Mouse (Mus musculus) cerebellum, adult (tissue): ENCODE measurements around the gene Moap1.
A peak's percentile ranks its signal among the peaks of the same experiment; 100 is the strongest.

ENCODE experiments used
- ATAC-seq: cut with Nextera tagmentation; 2 replicates; pipeline ENCODE4 v1.9.2; 2017; ENCODE audit warnings: mild to moderate bottlenecking, moderate library complexity, mixed read lengths; ENCODE audit not compliant: insufficient number of reproducible peaks, low FRiP score, low TSS enrichment

Moap1 gene

DNA sequence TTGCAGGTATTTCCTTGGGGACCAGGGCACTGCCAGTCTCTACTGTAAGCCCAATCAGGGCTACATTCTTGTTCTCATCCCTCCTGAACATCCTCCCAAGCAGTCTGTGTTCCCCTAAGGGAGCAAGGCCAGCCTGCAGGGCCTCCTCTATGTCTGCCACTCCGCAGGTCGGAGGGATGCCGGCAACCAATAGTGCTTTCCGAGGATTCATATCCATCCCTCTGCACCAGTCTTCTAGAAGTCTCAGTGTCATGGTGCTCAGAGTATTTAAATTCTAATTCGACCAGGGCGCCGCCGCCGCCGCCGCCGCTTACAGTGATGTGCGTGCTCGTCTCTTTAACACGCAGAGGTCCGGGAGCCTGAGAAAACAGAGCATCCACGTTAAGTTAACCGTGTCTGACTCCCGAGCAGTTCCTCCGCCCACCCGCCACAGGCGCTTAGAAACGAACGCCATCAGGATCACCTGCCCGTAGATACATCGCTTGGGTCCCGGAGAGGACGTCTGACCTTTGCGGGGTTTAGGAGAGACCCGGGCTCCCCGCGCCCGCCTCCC, 349 bp downstream of the Moap1 start:
- peak; percentile 65 for ATAC-seq

- ATAC-seq, result no peak
Measured at GRCm38 (mm10) chr12:102742056-102742455, 1.4 kb downstream of the Moap1 start.

- ATAC-seq, result no peak
Measured at GRCm38 (mm10) chr12:102740285-102740684, 3.2 kb downstream of the Moap1 start.

DNA sequence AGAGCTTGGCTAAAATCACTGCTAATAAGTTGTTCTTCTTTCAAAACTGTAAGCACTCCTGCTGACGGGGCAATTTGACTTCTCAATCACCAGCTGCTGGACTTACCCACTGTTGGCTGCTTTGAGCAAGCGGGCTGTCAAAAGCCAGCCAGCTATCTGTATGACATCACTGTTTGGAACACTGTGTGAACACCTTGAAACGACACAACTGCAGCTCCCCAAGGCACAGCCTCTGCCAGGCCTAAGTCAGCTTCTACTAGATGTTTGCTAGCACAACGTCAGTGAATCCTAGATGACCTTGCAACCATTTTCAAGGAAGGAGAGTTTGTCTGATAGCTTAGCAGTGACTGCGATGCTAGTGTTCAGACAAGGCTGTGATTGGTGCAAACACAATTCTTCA, 4.4 kb downstream of the Moap1 start:
- no peak for ATAC-seq

DNA sequence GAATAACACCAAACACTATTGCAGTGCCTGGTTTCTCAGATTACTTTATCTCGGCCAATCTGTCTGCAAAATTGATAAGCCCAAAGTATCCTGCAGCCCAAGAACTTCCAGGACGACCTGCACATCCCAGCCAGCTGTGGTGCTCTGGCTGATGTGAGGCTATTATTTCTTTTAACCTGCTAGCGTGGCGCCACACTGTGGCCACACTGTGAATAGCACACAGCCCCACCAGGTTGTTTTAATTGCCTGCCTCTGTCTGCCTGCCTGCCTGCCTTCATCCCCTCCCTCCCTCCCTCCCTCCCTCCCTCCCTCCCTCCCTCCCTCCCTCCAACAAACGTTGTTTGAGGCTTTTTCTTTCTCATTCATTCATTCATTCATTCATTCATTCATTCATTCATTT, 10.1 kb downstream of the Moap1 start:
- no peak for ATAC-seq

DNA sequence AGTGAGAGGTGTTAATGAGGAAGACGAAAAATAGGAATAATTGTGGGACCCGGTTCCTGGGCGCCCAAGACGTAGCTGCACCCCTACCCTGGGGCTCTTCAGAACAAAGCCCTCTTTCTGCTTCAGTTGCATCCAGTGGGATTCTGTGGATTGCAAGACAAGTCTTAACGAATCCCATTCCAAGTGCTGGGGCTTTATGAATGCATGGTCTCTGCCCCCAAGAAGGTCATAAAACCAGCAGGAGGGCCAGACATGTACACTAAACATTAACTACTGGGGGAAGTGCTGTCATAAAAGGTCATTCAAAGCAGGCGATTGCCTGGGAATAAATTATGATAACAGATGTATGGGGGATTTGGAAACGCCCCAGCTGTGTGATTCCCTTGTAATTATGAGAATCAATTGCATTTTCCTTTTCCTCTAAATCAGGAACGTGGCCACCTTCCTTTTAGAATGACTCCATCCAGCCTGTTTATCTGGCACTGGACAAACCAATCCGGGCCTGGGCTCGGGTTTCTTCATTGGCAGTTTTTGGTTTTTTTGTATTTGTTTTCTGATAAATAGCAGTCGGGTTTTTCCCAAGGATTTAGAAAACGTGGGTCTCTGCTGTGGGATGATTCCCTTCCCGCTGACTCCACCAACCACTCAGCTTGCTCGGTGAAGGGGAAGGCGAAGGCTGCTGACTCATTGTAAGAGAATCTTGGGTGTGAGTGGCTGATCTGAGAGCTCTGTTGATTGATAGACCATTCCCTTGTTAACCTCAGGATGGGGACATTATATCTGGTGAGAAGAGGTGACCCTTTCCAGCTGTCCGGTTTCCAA, 12.5 kb downstream of the Moap1 start:
- ATAC-seq, result no peak

DNA sequence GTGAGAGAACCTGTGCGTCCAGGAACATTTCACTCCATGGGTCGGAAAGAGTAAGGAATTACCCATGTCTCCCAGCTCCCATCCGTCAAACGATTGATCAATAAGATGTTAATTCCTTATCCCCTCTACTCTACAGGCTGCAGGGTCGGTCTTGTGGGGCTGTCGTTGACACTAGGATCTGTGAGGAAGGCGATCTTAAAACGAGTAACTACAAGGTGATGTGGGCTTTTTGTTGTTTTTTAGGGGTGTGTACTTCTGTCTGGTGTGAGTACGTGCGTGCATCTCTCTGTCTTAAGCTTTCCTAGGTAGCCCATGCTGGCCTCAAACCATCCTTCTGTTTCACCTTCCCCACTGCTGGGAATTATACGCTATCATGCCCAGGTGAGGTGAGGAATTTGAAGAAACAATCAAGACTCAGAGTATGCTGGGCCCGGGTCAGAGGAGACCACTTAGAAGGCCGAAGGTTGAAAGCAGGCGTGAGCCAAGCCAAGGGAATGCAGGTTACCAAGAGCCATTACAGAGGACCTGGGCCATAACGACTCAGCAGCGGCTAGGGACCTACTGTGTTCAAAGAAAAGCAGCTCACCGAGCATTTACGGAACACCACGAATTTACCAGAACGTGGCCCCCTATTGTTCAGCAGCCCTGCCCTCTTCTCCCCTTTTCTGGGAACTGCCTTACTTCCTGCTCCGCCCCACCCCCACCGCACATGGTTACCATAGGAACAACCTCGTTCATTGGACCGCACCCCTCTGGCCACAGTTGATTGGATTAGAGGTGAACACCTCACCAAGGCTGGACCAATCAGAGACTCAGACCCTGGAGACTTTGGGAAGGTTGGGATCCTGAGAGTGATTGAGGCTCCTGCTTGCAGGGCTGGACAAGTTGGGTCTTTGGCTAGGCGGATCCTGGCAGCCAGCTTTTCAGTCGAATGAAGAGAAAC, 13.3 kb downstream of the Moap1 start:
- ATAC-seq, result peak; percentile 93

DNA sequence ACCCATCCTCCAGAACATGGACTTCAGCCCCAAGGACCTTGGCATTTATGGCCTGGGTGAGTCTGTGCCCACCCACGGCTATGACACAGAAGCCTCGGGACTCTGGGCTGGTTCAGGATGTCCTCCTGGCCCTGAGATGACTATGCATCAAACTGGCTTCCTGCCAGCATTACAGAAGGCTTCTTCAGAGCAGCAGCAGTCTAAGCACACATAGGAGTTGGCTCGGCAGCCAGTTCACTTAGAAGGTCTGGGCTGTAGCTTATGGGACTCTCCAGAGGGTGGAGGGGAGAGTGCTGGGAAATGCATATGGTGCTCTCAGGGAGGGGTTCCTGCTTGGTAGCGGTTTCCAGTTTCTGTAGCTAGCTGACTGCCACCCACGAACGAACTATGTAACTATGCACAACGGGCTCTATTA, 17.7 kb downstream of the Moap1 start:
- no peak for ATAC-seq

DNA sequence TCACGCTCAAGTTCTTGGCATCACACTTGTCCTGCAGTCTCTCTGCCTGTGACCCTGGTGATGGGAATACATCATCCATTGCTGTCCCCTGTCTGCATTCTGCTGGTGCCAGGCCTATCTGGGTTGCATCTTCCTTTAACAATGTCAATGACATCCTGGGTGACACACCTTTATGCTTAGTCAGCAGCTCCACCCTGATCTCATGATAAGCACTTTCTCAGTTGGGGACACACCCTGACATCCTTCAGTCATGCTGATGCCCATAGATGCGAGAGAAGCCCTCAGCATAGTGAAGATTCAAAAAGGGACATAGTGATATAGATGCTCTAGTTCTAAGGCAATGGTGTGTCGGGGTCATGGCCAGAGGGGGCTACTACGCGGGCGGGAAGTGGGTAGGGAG, 18.3 kb downstream of the Moap1 start:
- ATAC-seq, result no peak

GRCm38 (mm10) chr12:102723861-102724260, 19.6 kb downstream of the Moap1 start:
- ATAC-seq, result no peak

- no peak for ATAC-seq
Measured at GRCm38 (mm10) chr12:102722966-102723365, 20.5 kb downstream of the Moap1 start.

DNA sequence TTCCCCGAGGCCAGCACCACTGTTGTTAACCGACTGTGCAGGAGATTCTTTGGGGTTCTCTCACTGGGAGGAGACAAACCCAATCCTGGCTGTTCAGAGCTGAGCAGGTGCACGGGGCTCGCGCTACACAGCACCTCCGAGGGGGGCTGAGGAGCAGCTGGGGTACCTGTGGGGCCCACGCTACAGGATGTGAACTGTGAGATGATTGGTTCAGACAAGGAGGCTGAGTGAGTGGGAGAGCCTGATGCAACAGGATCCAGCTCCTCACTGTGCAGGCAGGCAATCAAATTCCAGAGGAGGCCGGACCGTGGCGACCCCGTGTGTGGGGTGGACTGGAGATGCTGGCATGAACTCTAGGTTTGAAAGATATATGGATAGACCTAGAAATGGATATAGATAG, 21.0 kb downstream of the Moap1 start:
- no peak for ATAC-seq

DNA sequence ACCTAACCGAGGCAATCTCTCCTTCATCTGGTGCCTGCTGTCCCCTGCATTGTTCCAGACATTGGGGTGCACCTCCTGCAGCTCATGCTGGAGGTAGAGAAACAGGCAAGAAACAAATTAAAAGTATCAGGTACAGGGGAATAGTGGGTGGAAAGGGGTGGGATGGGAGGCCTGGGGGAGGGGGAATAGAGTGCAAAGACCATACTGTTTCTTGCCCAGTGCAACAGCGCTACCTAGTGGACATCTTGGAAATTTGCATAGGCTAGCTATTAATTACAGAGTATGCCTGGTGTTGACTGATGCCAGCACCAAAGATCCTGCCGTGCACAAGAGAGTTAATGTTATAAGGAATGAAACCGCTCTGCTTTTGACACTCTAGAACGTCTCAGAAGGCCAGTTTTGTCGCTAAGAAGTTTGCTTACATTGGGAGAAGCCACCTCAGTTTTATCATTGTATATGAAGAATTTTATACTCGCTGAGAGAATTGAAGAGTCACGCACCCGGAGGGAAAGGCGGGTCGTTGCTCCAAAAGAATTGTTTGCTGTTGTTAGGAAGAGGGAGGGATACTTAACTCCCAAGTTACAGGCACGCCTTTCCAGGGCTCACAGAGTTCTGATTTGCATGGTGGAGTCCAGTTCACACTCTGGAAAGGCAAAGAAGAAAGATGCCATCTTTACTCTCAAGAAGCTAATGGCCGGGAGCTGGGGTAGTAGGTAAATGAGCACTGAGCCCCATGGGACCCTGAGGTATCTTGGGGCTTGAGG, 23.7 kb downstream of the Moap1 start:
- ATAC-seq, result 0 out of 2 replicates have a peak, but pooled peaks have one; percentile 31

DNA sequence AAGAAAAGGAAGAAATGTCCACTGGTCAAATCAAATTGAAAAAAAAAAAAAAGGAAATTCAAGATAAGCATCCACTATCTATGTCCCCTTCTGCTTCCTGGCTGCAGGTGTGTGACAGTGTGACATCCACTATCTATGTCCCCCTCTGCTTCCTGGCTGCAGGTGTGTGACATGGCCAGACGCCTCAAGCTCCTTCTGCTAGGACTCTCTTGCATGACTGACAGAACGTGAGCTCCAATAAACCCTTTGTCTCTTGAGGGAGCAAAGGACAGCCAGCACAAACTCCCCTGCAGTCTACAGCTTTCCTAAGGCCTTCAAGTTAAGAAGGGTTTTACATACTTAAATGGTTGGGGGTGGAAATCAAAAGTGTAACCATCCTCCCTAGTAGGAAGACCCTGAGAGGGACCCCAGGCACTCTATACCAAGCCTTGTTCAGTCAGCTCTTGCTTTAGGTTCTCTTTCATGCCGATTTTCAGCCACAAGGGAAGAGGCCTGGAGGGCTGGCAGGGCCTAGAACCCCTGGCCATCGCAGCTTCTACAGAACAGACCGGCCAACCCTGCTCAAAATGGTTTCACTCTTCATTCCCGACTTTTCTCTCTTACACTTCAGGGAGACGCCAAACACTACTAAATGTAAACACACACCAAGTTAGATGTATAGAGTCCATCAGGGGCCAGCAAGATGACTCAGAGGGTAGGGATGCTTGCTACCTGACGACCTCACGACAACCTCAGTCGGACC, 28.6 kb downstream of the Moap1 start:
- no peak for ATAC-seq

DNA sequence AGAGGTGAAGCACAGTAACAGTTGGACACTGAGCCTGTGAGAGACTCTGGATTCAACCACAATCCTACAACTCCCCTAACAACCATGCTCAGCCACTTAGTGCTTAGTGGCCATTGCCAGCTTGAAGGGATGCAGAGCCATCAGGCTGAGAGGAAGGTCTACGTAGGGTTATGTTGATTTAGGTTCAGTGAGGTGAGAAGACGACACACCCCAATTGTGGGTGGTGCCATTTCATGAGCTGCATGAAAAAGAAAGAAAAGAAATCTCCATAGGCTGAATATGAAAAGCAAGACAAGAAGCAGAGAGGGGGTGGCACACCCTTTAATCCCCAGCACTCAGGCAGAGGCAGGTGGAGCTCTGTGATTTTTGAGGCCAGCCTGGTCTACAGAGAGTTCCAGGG, 29.3 kb downstream of the Moap1 start:
- ATAC-seq, result no peak

DNA sequence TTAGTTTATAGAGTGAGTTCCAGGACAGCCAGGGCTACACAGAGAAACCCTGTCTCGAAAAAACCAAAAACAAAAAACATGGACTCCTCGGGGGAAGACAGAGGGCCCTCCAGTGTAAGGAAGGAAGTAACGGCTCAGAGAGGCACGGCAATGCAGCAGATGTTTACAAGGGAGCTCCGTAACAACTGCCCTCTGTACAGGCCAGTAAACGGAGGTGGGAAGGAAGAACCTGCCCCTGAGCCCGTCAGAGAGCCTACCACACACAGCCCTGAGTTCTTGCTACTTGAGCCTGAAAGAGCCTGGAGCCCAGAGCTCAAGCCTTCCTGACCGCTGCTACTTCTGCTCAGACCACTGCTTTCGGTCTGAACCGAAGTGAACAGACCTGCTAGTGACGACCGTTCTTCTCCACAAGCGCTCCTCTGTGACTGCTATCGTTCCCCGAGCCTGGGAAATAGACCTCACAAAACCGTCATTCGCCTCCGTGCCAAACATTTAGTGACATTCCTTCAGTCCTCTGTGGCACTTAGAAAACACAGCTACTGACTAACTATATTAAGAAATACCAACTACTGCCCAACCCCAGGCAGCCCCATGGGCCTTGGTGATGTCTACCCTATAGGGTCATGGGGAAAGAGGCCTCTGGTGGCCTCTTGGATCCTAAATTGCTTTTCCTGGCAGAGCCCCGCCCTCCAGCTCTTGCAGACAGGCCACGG, 30.2 kb downstream of the Moap1 start:
- no peak for ATAC-seq

- peak; percentile 88 for ATAC-seq
Measured at GRCm38 (mm10) chr12:102710851-102711375, 32.5 kb downstream of the Moap1 start.

DNA sequence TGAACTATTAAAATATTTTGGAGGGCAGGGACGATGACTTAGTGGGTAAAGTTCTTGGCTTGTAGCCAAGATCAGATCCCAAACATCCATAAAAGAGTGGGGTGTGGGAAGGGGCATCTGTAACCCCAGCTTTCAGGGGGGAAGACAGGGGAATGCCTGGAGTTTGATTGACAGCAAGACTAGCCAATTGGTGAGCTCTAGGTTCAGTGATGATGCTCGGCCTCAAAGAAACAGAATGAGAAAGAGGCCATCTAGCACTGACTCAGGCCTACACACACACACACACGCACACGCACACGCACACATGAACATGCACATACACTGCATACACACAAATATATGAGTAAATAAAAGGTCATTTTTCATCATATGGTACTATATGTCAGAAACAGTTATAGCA, 33.6 kb downstream of the Moap1 start:
- no peak for ATAC-seq

DNA sequence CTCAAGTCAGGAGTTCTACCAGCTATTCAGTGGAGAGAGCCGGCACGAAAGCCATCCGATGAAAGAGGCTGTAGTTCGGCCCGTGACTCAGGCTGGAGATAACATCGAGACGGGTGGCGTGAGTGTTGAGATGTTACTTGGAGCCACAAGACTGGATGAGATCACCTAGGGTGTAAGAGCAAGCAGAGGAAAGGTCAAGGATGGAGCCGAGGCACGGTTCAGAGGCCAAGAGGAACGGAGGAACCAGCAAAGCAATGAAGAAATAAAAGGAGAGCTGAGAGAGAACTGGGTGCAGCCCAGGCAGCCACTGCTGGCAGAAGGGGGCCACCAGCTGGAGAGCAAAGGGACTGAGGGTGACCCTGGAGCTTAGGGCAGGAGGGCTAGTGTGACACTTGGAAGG, 35.2 kb downstream of the Moap1 start:
- ATAC-seq, result no peak
